ENCODE assay signal across 14 mouse cellular contexts in the genomic region with DNA sequence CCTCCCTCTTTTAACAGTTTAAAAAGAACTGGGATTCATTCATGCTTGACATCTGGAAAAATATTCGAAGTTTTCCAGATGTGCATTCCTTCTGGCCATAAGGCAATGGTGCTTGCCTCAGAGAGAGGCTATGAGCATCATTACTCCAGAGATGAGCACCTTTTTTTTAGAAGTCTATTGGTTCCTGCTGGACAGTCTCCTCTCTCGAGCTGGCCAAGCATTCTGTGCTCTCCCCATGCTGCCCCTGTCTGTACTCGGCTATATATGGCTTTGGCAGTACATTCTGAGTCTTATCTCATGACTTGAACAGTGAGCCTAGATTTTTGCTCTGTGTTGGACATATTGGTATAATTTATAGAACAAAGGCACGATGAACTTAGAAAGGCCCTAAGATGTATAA.
A peak's percentile ranks its signal among the peaks of the same experiment; 100 is the strongest.
DNase-seq lines count a peak whose midpoint lies in the region; ATAC-seq and TF ChIP-seq lines count a peak whose summit lies in the region.
"Had no signal": no experiment of that assay in that cellular context is flagged by ENCODE, and none has a peak within 500 bp of the region (broad histone marks: within the 10 kb centered on the region; RNA-seq: fewer than 3 reads in every experiment).

No protein-coding gene starts in this region.

- H3K4me2 ChIP-seq in kidney, postnatal 0 days (ENCODE audit: low read length) = no peak overlapping the region
- H3K4me2 ChIP-seq in heart, embryonic 16.5 days (ENCODE audit: low read depth, low read length) = no peak overlapping the region
- H3K4me2 ChIP-seq: midbrain, embryonic 15.5 days; neural tube, embryonic 12.5 days had no signal

- H3K27ac ChIP-seq in gastrocnemius, adult 2 months = peak overlapping the region; percentile 36; the same call in 1 of the 2 replicates
- peak overlapping the region; percentile 54 for H3K27ac ChIP-seq in kidney, postnatal 0 days
- peak overlapping the region; percentile 77 for H3K27ac ChIP-seq in heart, embryonic 16.5 days (ENCODE audit: low read length)
- H3K27ac ChIP-seq: midbrain, embryonic 15.5 days; neural tube, embryonic 12.5 days had no signal

- no peak for ATAC-seq in kidney, postnatal 0 days (replicated peaks; ENCODE audit: low FRiP score, low read depth)
- peak; percentile 43 for ATAC-seq in heart, embryonic 16.5 days (replicated peaks; ENCODE audit: extremely low read depth, insufficient read depth, low FRiP score)
- ATAC-seq: midbrain, embryonic 15.5 days had no signal

- no peak overlapping the region for H3K9ac ChIP-seq in kidney, postnatal 0 days (ENCODE audit: low read depth, low read length)
- H3K9ac ChIP-seq in heart, embryonic 16.5 days (ENCODE audit: low read length) = no peak overlapping the region
- H3K9ac ChIP-seq: midbrain, embryonic 15.5 days; neural tube, embryonic 12.5 days had no signal

- H3K9me3 ChIP-seq in kidney, postnatal 0 days (replicated peaks; ENCODE audit: low read length) = no peaks in the 10 kb centered on the region
- H3K9me3 ChIP-seq in heart, embryonic 16.5 days (replicated peaks; ENCODE audit: control insufficient read depth, low read length) = no peaks in the 10 kb centered on the region
- H3K9me3 ChIP-seq: midbrain, embryonic 15.5 days; neural tube, embryonic 12.5 days had no signal

- H3K4me1 ChIP-seq in kidney, postnatal 0 days (replicated peaks; ENCODE audit: insufficient read depth, low read length) = no peaks in the 10 kb centered on the region
- peaks cover 26% of the 10 kb centered on the region for H3K4me1 ChIP-seq in heart, embryonic 16.5 days (ENCODE audit: control insufficient read depth, insufficient read depth, low read length)
- H3K4me1 ChIP-seq: midbrain, embryonic 15.5 days; neural tube, embryonic 12.5 days had no signal

- no peak for TF ChIP-seq CTCF in gastrocnemius, adult 2 months (IDR thresholded peaks at IDR 0.05)
- TF ChIP-seq CTCF in kidney, postnatal 0 days (IDR thresholded peaks at IDR 0.05; ENCODE audit: low read depth) = no peak

- 0 out of 2 replicates have a peak, but pooled peaks cover 4% of the 10 kb centered on the region for H3K36me3 ChIP-seq in kidney, postnatal 0 days (ENCODE audit: insufficient read depth, low read length)
- H3K36me3 ChIP-seq in heart, embryonic 16.5 days (ENCODE audit: control insufficient read depth, insufficient read depth) = no peaks in the 10 kb centered on the region
- H3K36me3 ChIP-seq: midbrain, embryonic 15.5 days; neural tube, embryonic 12.5 days had no signal

- intact Hi-C loops in gastrocnemius, adult 2 months (cut with DNase I) = no loop called here

- 59% methylated on average over 4 of the region's 4 CpGs for WGBS in kidney, postnatal 0 days
- WGBS in heart, embryonic 16.5 days = 39% methylated on average over 4 of the region's 4 CpGs

- H3K4me3 ChIP-seq in gastrocnemius, adult 2 months = no peak overlapping the region
- H3K4me3 ChIP-seq in kidney, postnatal 0 days (replicated peaks; ENCODE audit: low read depth, low read length) = no peak overlapping the region
- H3K4me3 ChIP-seq in heart, embryonic 16.5 days (ENCODE audit: low read length) = no peak overlapping the region
- H3K4me3 ChIP-seq: midbrain, embryonic 15.5 days; neural tube, embryonic 12.5 days had no signal

- no peaks in the 10 kb centered on the region for H3K27me3 ChIP-seq in kidney, postnatal 0 days (ENCODE audit: insufficient read depth, low read length)
- H3K27me3 ChIP-seq in heart, embryonic 16.5 days (ENCODE audit: control insufficient read depth, insufficient read depth, low read length) = no peaks in the 10 kb centered on the region
- H3K27me3 ChIP-seq: midbrain, embryonic 15.5 days; neural tube, embryonic 12.5 days had no signal

- DNase-seq in gastrocnemius, adult 2 months = no peak
- no peak for DNase-seq in gastrocnemius, postnatal 4 days (ENCODE audit: low spot score in 2 of 2)
- peak; percentile 52 for DNase-seq in kidney, postnatal 0 days (ENCODE audit: low spot score)
- no peak for DNase-seq in kidney, postnatal 36 days
- peak; percentile 18 for DNase-seq in skeletal muscle tissue, adult 2 months (ENCODE audit: low read depth, low spot score)
- no peak for DNase-seq in urinary bladder, postnatal 25 days (ENCODE audit: low spot score)
- no peak for DNase-seq in MN1 (ENCODE audit: low spot score)
- DNase-seq: adrenal gland, postnatal 25 days; kidney, adult 8-10 months; liver; thymus, adult 18-20 months had no signal

Comparison
In these comparisons a context has a peak if more than half of its experiments do, and no peak if none do; other contexts are left out.
1. DNase-seq: peak in kidney, postnatal 0 days (single experiment) and skeletal muscle tissue, adult 2 months (single experiment); none in gastrocnemius, adult 2 months (single experiment), gastrocnemius, postnatal 4 days (0 of 2), kidney, postnatal 36 days (0 of 2), urinary bladder, postnatal 25 days (single experiment) and MN1 (single experiment).
2. Peak in every context shown above with its lines, with median percentiles within 50 percentile points of each other: H3K27ac ChIP-seq.